Mouse (Mus musculus): ENCODE data around the gene Myoz2.

DNA sequence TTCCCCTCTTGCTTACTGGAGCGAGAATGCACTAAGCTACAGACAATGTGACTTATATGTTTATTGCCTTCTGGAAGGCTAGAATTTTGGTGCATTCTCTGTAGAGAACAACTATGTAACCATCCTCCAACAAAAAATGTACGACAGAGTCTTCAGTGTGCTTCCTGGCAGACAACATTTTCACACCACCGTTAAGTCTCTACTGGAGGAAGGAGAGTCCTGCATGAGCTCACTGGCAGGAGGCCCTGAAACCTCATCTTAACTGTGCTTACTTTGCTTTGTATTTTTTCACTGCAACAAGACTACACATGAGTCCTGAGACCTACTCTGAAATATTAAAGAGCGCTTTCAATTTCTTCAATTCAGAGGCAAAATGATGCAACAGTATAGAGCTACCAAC is 59.5 kb downstream of the Myoz2 start:
- TF ChIP-seq CTCF (IDR thresholded peaks at IDR 0.05; ENCODE audit: low read depth, low read length) (no peak), POLR2A (IDR thresholded peaks at IDR 0.05; ENCODE audit: extremely low read depth, insufficient read depth, low read length) (no peak)

All from liver, adult 2 months (tissue).